Mouse (Mus musculus): ENCODE results near the gene Sh2b3. TPM values are rescaled to one million over a fixed set of nuclear protein-coding genes. Genes with fewer than 3 reads are reported as not detected.

The Sh2b3 gene
- polyA plus RNA-seq, 1 experiment from 2014 or later, result 8.0 TPM

DNA sequence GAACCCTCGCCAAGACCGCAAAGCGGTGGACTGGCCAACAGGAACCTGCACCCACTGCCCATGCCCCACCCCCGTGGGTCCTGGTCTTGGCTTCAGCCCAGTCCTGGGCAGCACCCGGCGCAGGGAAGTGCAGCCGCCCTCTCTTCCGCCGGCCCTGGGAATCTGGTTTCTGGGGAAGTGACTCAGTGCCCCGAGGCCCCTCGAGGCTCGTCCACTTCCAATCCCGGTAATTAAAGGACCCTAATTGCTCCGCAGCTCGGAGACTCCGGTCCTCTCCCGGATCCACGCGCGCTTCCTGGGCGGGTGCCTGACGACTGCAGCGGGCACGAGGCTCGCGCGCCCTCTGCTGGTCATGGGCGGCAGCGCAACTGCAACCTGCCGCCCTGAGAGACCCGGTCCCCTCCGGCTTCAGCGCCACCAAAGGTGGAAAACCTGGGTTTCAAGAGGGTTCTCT lies 5.2 kb upstream of the Sh2b3 start:
- H3K4me2 ChIP-seq, result peak overlapping the region; percentile 84
- H3K9ac ChIP-seq, result peak overlapping the region; percentile 45
- peaks cover 24% of the 10 kb centered on the region for H3K4me1 ChIP-seq (replicated peaks)
- no peaks in the 10 kb centered on the region for H3K36me3 ChIP-seq
- H3K4me3 ChIP-seq, result peak overlapping the region; percentile 46
- H3K27me3 ChIP-seq, result peaks cover 44% of the 10 kb centered on the region
- WGBS, result under 1% methylated on average over 33 of the region's 33 CpGs
- H3K9me3 ChIP-seq, result no peaks in the 10 kb centered on the region
- H3K27ac ChIP-seq (replicated peaks), result no peak overlapping the region
- peak; percentile 31 for ATAC-seq (ENCODE audit: low FRiP score, low read depth)

DNA sequence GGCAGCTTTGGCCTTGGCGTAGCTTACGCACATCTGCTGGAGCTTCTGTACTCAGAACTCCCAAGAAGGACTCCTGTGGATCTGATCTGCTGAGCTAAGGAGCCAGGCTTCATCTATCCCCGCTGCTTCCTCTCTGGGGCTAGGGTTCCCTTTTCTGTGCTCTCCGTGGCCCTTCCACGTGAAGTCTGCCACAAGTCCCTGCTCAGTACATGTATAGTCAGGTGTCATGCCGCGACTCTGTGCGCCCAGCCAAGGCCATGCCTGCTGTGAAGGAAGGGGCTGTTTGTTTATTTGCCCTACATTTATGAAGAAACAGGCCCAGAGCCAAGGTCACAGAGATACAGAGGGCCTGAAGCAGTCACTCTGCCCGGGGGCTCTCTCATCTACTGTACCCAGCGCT lies 4.5 kb upstream of the Sh2b3 start:
- Histone ChIP-seq H3K36me3 (no peaks in the 10 kb centered on the region), H3K4me1 (replicated peaks) (peaks cover 31% of the 10 kb centered on the region), H3K27ac (replicated peaks) (no peak overlapping the region), H3K4me3 (no peak overlapping the region), H3K9me3 (no peaks in the 10 kb centered on the region), H3K9ac (no peak overlapping the region), H3K27me3 (peaks cover 51% of the 10 kb centered on the region), H3K4me2 (peak overlapping the region; percentile 84; the same call in 1 of the 2 replicates)
- 42% methylated on average over 10 of the region's 10 CpGs for WGBS
- ATAC-seq (ENCODE audit: low FRiP score, low read depth), result no peak

DNA sequence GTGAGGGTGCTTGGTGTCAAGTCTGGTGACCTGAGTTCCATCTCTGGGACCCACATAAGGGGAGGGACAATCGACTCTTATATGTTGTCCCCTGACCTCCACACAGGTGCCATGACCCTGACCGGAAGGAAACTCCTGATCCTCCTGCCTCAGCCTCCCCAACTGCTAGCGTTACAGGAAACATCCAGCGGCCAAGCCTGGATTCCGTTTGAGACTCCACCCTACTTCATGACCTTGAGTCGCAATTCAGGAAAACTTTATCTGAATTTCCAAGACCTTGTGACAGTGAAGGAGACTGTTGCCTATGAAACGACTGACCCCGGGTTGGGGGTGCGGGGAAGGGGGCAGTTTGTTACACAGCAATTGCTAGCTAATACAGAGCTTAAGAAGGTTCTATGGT lies 4.1 kb upstream of the Sh2b3 start:
- Histone ChIP-seq H3K27me3 (peaks cover 53% of the 10 kb centered on the region), H3K27ac (replicated peaks) (no peak overlapping the region), H3K9ac (no peak overlapping the region), H3K4me1 (replicated peaks) (peaks cover 33% of the 10 kb centered on the region), H3K9me3 (no peaks in the 10 kb centered on the region), H3K36me3 (no peaks in the 10 kb centered on the region), H3K4me3 (no peak overlapping the region), H3K4me2 (no peak overlapping the region)
- WGBS, result 93% methylated on average over 9 of the region's 9 CpGs
- no peak for ATAC-seq (ENCODE audit: low FRiP score, low read depth)

GRCm38 (mm10) chr5:121839128-121839473 lies 1.7 kb upstream of the Sh2b3 start:
- ATAC-seq (ENCODE audit: low FRiP score, low read depth), result no peak
- no peaks in the 10 kb centered on the region for H3K9me3 ChIP-seq
- WGBS, result 28% methylated on average over 7 of the region's 7 CpGs
- peak overlapping the region; percentile 90 for H3K4me2 ChIP-seq
- peaks cover 54% of the 10 kb centered on the region for H3K4me1 ChIP-seq (replicated peaks)
- H3K27ac ChIP-seq (replicated peaks), result no peak overlapping the region
- peaks cover 43% of the 10 kb centered on the region for H3K27me3 ChIP-seq
- no peak overlapping the region for H3K9ac ChIP-seq
- peak overlapping the region; percentile 37 for H3K4me3 ChIP-seq
- no peaks in the 10 kb centered on the region for H3K36me3 ChIP-seq

DNA sequence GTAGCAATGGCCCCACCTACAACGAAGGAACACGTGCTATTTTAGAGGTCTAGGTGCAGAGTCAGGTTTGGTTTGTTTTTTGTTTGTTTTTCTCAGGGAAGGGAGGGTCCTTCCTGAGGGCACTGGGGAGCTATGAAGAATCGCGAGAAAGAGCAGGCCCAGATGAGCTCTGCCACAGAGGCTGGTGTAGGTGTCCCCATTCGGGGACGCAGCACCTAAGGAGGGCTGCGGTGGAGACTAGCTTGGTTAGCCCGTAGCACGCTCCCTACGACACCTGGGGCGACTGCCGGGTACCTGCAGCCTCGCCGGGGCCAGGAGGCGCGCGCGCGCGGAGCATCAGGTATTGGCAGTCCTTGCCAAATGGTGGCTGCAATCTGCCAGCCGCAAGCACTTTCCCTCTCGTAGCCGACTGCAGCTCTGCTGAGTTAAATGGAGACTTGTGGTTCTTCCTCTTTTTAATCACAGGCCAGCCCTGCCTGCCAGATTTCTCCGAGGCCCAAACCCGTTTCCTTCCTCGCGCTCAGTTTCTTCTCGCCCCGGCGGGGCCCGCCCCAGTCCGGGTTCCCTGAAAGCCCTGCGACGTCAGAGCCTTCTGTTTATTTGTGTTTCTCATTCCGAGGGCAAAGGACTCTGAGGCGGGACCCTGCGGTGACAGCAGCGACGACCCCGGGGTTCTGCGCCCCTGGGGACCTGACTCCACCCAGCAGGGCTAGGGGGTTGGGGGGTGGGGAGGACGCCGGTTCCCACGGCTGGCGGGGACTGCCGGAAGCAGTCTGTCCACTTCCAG lies 1.1 kb upstream of the Sh2b3 start:
- Histone ChIP-seq H3K27ac (replicated peaks) (peak overlapping the region; percentile 35; the same call in 1 of the 2 replicates), H3K4me3 (peak overlapping the region; percentile 37), H3K4me2 (peak overlapping the region; percentile 90), H3K4me1 (replicated peaks) (peaks cover 60% of the 10 kb centered on the region), H3K27me3 (peaks cover 37% of the 10 kb centered on the region), H3K9ac (peak overlapping the region; percentile 29), H3K9me3 (no peaks in the 10 kb centered on the region), H3K36me3 (no peaks in the 10 kb centered on the region)
- ATAC-seq (ENCODE audit: low FRiP score, low read depth), result no peak
- under 1% methylated on average over 46 of the region's 46 CpGs for WGBS

DNA sequence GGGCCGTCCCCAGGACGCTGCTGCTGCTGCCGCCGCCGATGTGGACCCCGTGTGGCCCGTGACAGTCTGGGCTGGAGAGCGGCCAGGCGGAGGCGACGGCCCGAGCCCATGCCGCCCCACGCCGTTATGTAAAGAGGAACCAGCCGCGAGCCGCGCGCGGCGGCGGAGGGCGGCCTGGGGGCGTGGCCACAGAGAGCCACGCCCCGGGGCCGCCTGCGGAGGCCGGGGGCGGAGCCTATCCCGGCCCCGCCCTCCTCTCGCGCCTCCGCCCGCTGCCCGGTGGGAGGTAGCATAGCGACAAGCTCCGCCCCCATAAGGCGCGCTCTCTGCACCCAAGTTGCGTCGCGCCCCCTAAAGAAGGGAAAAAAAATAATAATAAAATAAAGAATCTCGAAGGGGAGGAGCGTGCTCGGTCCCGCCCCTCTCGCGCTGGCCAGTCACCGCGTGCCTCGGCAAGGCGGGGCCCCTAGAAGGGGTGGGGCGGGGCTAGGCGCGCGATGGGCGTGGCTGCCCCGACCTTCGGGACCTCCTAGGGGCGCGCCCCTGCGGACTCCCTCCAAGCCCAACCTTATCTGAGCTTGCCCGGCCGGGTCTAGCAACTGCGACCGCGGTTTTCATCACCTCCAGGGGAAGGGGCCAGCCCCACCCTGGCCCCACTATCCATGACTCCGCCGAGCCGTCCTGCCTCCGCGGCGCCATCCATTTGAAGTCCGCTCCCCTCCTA lies 592 bp downstream of the Sh2b3 start:
- WGBS, result under 1% methylated on average over 67 of the region's 77 CpGs
- Histone ChIP-seq H3K27me3 (peaks cover 25% of the 10 kb centered on the region), H3K4me1 (replicated peaks) (peaks cover 58% of the 10 kb centered on the region)

GRCm38 (mm10) chr5:121835949-121836691 lies 1.3 kb downstream of the Sh2b3 start:
- Histone ChIP-seq H3K27me3 (peaks cover 24% of the 10 kb centered on the region), H3K36me3 (no peaks in the 10 kb centered on the region), H3K9ac (peak overlapping the region; percentile 66), H3K4me3 (peak overlapping the region; percentile 57), H3K9me3 (no peaks in the 10 kb centered on the region), H3K27ac (replicated peaks) (peak overlapping the region; percentile 49), H3K4me1 (replicated peaks) (peaks cover 58% of the 10 kb centered on the region), H3K4me2 (peak overlapping the region; percentile 90)
- ATAC-seq (ENCODE audit: low FRiP score, low read depth), result peak; percentile 17; the same call in 1 of the 2 replicates
- under 1% methylated on average over 48 of the region's 51 CpGs for WGBS

More for the DNA sequence above, 592 bp downstream of the Sh2b3 start:
- H3K4me3 ChIP-seq, result peak overlapping the region; percentile 57
- H3K27ac ChIP-seq (replicated peaks), result peak overlapping the region; percentile 51
- H3K4me2 ChIP-seq, result peak overlapping the region; percentile 90
- no peaks in the 10 kb centered on the region for H3K36me3 ChIP-seq
- H3K9me3 ChIP-seq, result no peaks in the 10 kb centered on the region
- H3K9ac ChIP-seq, result peak overlapping the region; percentile 66
- ATAC-seq (ENCODE audit: low FRiP score, low read depth), result peak; percentile 74

GRCm38 (mm10) chr5:121834991-121835747 lies 2.3 kb downstream of the Sh2b3 start:
- peaks cover 24% of the 10 kb centered on the region for H3K27me3 ChIP-seq
- no peaks in the 10 kb centered on the region for H3K9me3 ChIP-seq
- H3K9ac ChIP-seq, result peak overlapping the region; percentile 66
- H3K4me1 ChIP-seq (replicated peaks), result peaks cover 58% of the 10 kb centered on the region
- WGBS, result 39% methylated on average over 12 of the region's 12 CpGs
- peak overlapping the region; percentile 90 for H3K4me2 ChIP-seq
- no peaks in the 10 kb centered on the region for H3K36me3 ChIP-seq
- no peak for ATAC-seq (ENCODE audit: low FRiP score, low read depth)
- no peak overlapping the region for H3K27ac ChIP-seq (replicated peaks)
- peak overlapping the region; percentile 57 for H3K4me3 ChIP-seq

DNA sequence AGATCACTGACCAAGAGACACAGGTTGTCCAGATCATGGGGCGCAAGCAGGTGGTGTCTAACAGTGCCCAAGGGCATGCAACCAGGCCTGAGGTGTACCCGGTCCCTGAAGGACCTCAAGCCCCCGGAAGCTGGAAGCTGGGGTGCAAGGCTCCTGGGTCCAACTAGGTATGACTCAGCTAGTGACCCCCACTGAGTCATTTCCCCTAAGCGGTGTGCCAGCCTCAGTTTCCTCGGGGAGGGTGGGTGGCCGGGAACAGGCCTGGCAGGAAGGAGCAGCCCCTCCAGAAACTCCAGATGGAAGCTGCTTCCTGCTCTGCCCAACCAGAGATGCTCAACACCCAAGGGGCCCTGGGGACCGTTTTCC lies 3.2 kb downstream of the Sh2b3 start:
- Histone ChIP-seq H3K9ac (no peak overlapping the region), H3K4me1 (replicated peaks) (peaks cover 66% of the 10 kb centered on the region), H3K4me2 (peak overlapping the region; percentile 90), H3K27me3 (peaks cover 19% of the 10 kb centered on the region), H3K4me3 (no peak overlapping the region; the same call in 1 of the 2 replicates), H3K36me3 (no peaks in the 10 kb centered on the region), H3K9me3 (no peaks in the 10 kb centered on the region), H3K27ac (replicated peaks) (no peak overlapping the region)
- no peak for ATAC-seq (ENCODE audit: low FRiP score, low read depth)
- WGBS, result 82% methylated on average over 7 of the region's 7 CpGs

DNA sequence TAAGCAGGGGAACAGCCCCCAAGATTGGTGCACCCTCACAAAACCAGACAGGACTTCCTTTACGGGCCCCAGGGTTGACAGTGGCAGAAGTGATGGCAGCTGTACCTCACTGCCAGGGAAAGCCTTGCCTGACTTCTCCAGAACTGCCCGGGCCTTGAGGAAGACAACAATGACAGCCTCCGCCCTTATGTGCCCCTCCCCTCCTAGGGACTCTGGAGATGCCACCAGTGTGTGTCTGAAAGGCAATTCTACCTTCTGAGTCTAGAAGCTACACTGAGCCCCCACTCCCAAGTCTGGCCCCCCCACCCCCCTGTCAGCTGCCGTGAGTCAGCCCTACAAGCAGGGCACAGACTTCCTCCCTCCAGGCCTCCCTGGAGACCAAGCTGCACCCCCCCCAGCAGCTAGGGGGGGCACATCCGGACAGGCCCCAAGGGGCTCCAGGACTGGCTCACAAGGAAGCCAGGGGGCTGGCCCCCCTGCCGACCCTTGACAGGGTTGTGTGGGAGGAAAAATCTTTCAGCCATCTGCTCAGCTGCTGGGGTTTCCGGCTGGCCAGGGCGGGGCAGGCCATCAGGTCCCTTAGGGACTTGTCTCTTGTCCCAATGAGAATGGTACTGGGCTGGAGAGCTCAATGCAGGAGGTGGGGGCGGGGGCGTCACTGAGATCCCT lies 3.7 kb downstream of the Sh2b3 start:
- no peak overlapping the region for H3K4me3 ChIP-seq
- ATAC-seq (ENCODE audit: low FRiP score, low read depth), result no peak
- H3K27me3 ChIP-seq, result peaks cover 14% of the 10 kb centered on the region
- no peak overlapping the region for H3K27ac ChIP-seq (replicated peaks)
- peaks cover 67% of the 10 kb centered on the region for H3K4me1 ChIP-seq (replicated peaks)
- H3K36me3 ChIP-seq, result no peaks in the 10 kb centered on the region
- peak overlapping the region; percentile 90 for H3K4me2 ChIP-seq
- no peaks in the 10 kb centered on the region for H3K9me3 ChIP-seq
- H3K9ac ChIP-seq, result no peak overlapping the region
- WGBS, result 38% methylated on average over 10 of the region's 10 CpGs

DNA sequence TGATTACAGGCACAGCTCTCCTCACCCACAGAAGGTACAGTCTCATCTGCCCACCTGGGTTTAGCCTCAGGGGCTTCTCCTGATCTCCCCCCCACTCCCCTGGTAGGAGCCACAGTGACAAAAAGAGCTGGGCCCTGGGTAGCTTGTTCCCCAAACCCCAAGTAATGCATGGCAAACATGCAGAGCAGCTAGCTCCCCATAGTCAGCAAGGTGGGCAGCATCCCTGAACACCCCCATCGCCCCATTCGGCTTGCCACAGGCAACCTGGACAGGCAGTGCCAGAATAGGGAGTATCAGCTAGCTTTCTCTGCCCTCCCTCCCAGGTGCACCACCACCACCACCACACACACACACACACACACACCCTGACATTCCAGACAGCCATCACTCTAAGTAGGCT lies 4.3 kb downstream of the Sh2b3 start:
- H3K4me1 ChIP-seq (replicated peaks), result peaks cover 67% of the 10 kb centered on the region
- no peak for ATAC-seq (ENCODE audit: low FRiP score, low read depth)
- peaks cover 14% of the 10 kb centered on the region for H3K27me3 ChIP-seq

More for the DNA sequence above, 4.3 kb downstream of the Sh2b3 start:
- no peak overlapping the region for H3K27ac ChIP-seq (replicated peaks)
- no peak overlapping the region for H3K9ac ChIP-seq
- no peak overlapping the region for H3K4me2 ChIP-seq
- H3K9me3 ChIP-seq, result no peaks in the 10 kb centered on the region
- 89% methylated on average over 2 of the region's 2 CpGs for WGBS
- H3K36me3 ChIP-seq, result no peaks in the 10 kb centered on the region
- no peak overlapping the region for H3K4me3 ChIP-seq
